Mouse (Mus musculus) stomach, postnatal 0 days (tissue): Measurements from ENCODE around the gene Igdcc3.

Experiments used
- CTCF ChIP-seq: IDR thresholded peaks from 2 replicates; pipeline ENCODE4 v1.5.1; 2016; ENCODE audit warnings: antibody characterized with exemption, low read depth, mild to moderate bottlenecking, moderate library complexity
- EP300 ChIP-seq: optimal IDR thresholded peaks from 2 replicates; pipeline ENCODE3; 2016; ENCODE audit warnings: antibody characterized with exemption

- TF ChIP-seq CTCF = no peak
- TF ChIP-seq EP300 = no peak
Measured at GRCm38 (mm10) chr9:65157631-65158030, 16.6 kb downstream of the Igdcc3 start.
